In genomic region chr2:28539949-28540348, GRCm38 (mm10) we compare ENCODE assay signal across 8 mouse cellular contexts. TPM values are rescaled to one million over a fixed set of nuclear protein-coding genes. Genes with fewer than 3 reads are reported as not detected.
DNase-seq lines count a peak whose midpoint lies in the region; ATAC-seq lines count a peak whose summit lies in the region.

No protein-coding gene starts in this region.

- H3K4me2 ChIP-seq in hindbrain, embryonic 11.5 days (replicated peaks; ENCODE audit: low read depth, low read length): no peak overlapping the region
- H3K4me2 ChIP-seq in stomach, embryonic 16.5 days (ENCODE audit: low read depth, low read length): no peak overlapping the region

- H3K4me3 ChIP-seq in hindbrain, embryonic 11.5 days (ENCODE audit: low read depth, low read length): no peak overlapping the region
- H3K4me3 ChIP-seq in stomach, embryonic 16.5 days (replicated peaks; ENCODE audit: low read length): no peak overlapping the region

- H3K9ac ChIP-seq in hindbrain, embryonic 11.5 days (ENCODE audit: low read depth, low read length): peak overlapping the region; percentile 15; the same call in 1 of the 2 replicates
- H3K9ac ChIP-seq in stomach, embryonic 16.5 days (ENCODE audit: low read length): peak overlapping the region; percentile 55; the same call in 1 of the 2 replicates

- peak; percentile 78 to 82 for DNase-seq in B cell, adult 2 months
- no peak for DNase-seq in hindbrain, embryonic 11.5 days (ENCODE audit: low spot score)
- DNase-seq in lung, postnatal 36 days: peak; percentile 74
- DNase-seq in embryo, embryonic 11 days: no peak
- DNase-seq in yolk sac, embryonic 10.5 days (ENCODE audit: low spot score): no peak
- no peak for DNase-seq in left cerebral cortex, postnatal 25 days (ENCODE audit: low spot score in 2 of 2)

- peaks cover 29% of the 10 kb centered on the region for H3K4me1 ChIP-seq in hindbrain, embryonic 11.5 days (replicated peaks; ENCODE audit: control insufficient read depth, insufficient read depth, low read length)
- H3K4me1 ChIP-seq in stomach, embryonic 16.5 days (ENCODE audit: control insufficient read depth, insufficient read depth, low read length): peaks cover 56% of the 10 kb centered on the region

- peaks cover 7% of the 10 kb centered on the region; the same call in 1 of the 2 replicates for H3K36me3 ChIP-seq in hindbrain, embryonic 11.5 days (ENCODE audit: control insufficient read depth, insufficient read depth, low read length)
- peaks cover 14% of the 10 kb centered on the region for H3K36me3 ChIP-seq in stomach, embryonic 16.5 days (ENCODE audit: control insufficient read depth, insufficient read depth, low read length)

- intact Hi-C loops in left cerebral cortex, postnatal 25 days (cut with DNase I): no loop called here

- H3K27me3 ChIP-seq in hindbrain, embryonic 11.5 days (ENCODE audit: control insufficient read depth, insufficient read depth, low read length): no peaks in the 10 kb centered on the region
- no peaks in the 10 kb centered on the region for H3K27me3 ChIP-seq in stomach, embryonic 16.5 days (ENCODE audit: control insufficient read depth, insufficient read depth, low read length)

- peak; percentile 81 for ATAC-seq in activated CD4-positive, CD25-positive, alpha-beta regulatory T cell, adult 4 months
- ATAC-seq in hindbrain, embryonic 11.5 days (ENCODE audit: low FRiP score): no peak
- ATAC-seq in stomach, embryonic 16.5 days (ENCODE audit: insufficient read depth, low FRiP score): no peak

- 87% methylated on average over 2 of the region's 2 CpGs for WGBS in hindbrain, embryonic 11.5 days
- 71% methylated on average over 2 of the region's 2 CpGs for WGBS in stomach, embryonic 16.5 days

- no peaks in the 10 kb centered on the region for H3K9me3 ChIP-seq in hindbrain, embryonic 11.5 days (ENCODE audit: control insufficient read depth, low read length)
- no peaks in the 10 kb centered on the region for H3K9me3 ChIP-seq in stomach, embryonic 16.5 days (replicated peaks; ENCODE audit: control insufficient read depth, low read length)

- peak overlapping the region; percentile 80 for H3K27ac ChIP-seq in hindbrain, embryonic 11.5 days (ENCODE audit: low read depth, low read length)
- H3K27ac ChIP-seq in stomach, embryonic 16.5 days (ENCODE audit: low read length): peak overlapping the region; percentile 90

RNA-seq across cellular contexts. Expression of gene Cel, which starts 23.3 kb away (rescaled TPM):
- not detected for polyA plus RNA-seq in activated CD4-positive, CD25-positive, alpha-beta regulatory T cell, adult 4 months (2017; shearing (Covaris generic))
- polyA plus RNA-seq in hindbrain, embryonic 11.5 days (2014; fragmentation: Nextera tagmentation; extraction: Ambion mirVana): not detected in 2 replicates
- polyA plus RNA-seq in stomach, embryonic 16.5 days (2015; fragmentation: Nextera tagmentation; extraction: Ambion mirVana): 562 and 718 TPM in 2 replicates
- not detected for total RNA-seq in left cerebral cortex, postnatal 25 days (2021)

RNA-seq across cellular contexts. Expression of gene Ralgds, which starts 27.0 kb away (rescaled TPM):
- polyA plus RNA-seq in activated CD4-positive, CD25-positive, alpha-beta regulatory T cell, adult 4 months (2017; shearing (Covaris generic)): 1 to 10 TPM; 7.4 to 8.3 TPM
- 55.9 and 63.0 TPM in 2 replicates for polyA plus RNA-seq in hindbrain, embryonic 11.5 days (2014; fragmentation: Nextera tagmentation; extraction: Ambion mirVana)
- 24.6 and 28.2 TPM in 2 replicates for polyA plus RNA-seq in stomach, embryonic 16.5 days (2015; fragmentation: Nextera tagmentation; extraction: Ambion mirVana)
- 10 to 100 TPM; 86.4 to 92.7 TPM for total RNA-seq in left cerebral cortex, postnatal 25 days (2021)

RNA-seq across cellular contexts. Expression of gene Gm10134, which starts 34.1 kb away (rescaled TPM):
- polyA plus RNA-seq in activated CD4-positive, CD25-positive, alpha-beta regulatory T cell, adult 4 months (2017; shearing (Covaris generic)): not detected
- 0.73 TPM in 1 of 2 replicates, not detected in the other for polyA plus RNA-seq in hindbrain, embryonic 11.5 days (2014; fragmentation: Nextera tagmentation; extraction: Ambion mirVana)
- polyA plus RNA-seq in stomach, embryonic 16.5 days (2015; fragmentation: Nextera tagmentation; extraction: Ambion mirVana): 7.4 and 8.9 TPM in 2 replicates
- 1 to 10 TPM; 1.1 to 1.2 TPM for total RNA-seq in left cerebral cortex, postnatal 25 days (2021)

RNA-seq across cellular contexts. Expression of gene Gbgt1, which starts 43.3 kb away (rescaled TPM):
- polyA plus RNA-seq in activated CD4-positive, CD25-positive, alpha-beta regulatory T cell, adult 4 months (2017; shearing (Covaris generic)): not detected
- 0.38 and 1.1 TPM in 2 replicates for polyA plus RNA-seq in hindbrain, embryonic 11.5 days (2014; fragmentation: Nextera tagmentation; extraction: Ambion mirVana)
- polyA plus RNA-seq in stomach, embryonic 16.5 days (2015; fragmentation: Nextera tagmentation; extraction: Ambion mirVana): 3.2 and 3.5 TPM in 2 replicates
- total RNA-seq in left cerebral cortex, postnatal 25 days (2021): 1 to 10 TPM; 2.5 to 2.7 TPM

RNA-seq across cellular contexts. Expression of gene Gtf3c5, which starts 43.6 kb away (rescaled TPM):
- 10 to 100 TPM; 12.5 to 20.3 TPM for polyA plus RNA-seq in activated CD4-positive, CD25-positive, alpha-beta regulatory T cell, adult 4 months (2017; shearing (Covaris generic))
- polyA plus RNA-seq in hindbrain, embryonic 11.5 days (2014; fragmentation: Nextera tagmentation; extraction: Ambion mirVana): 38.1 and 38.2 TPM in 2 replicates
- 37.2 and 38.2 TPM in 2 replicates for polyA plus RNA-seq in stomach, embryonic 16.5 days (2015; fragmentation: Nextera tagmentation; extraction: Ambion mirVana)
- 10 to 100 TPM; 16.5 to 17.8 TPM for total RNA-seq in left cerebral cortex, postnatal 25 days (2021)

Comparison
In these comparisons a context has a peak if more than half of its experiments do, and no peak if none do; other contexts are left out.
1. DNase-seq: peak in B cell, adult 2 months (2 of 2) and lung, postnatal 36 days (single experiment); none in hindbrain, embryonic 11.5 days (single experiment), embryo, embryonic 11 days (single experiment), yolk sac, embryonic 10.5 days (single experiment) and left cerebral cortex, postnatal 25 days (0 of 2).
2. RNA of gene Cel, which starts 23.3 kb away (polyA plus RNA-seq): 562 to 718 TPM in stomach, embryonic 16.5 days; not detected in activated CD4-positive, CD25-positive, alpha-beta regulatory T cell, adult 4 months and not detected in hindbrain, embryonic 11.5 days; every median in the first group is over 100 times any median in the second.